Mouse (Mus musculus): Measurements from ENCODE around the gene C330007P06Rik. TPM values are rescaled to one million over a fixed set of nuclear protein-coding genes. Genes with fewer than 3 reads are reported as not detected.
A peak's percentile ranks its signal among the peaks of the same experiment; 100 is the strongest.
"Not testable (repeated sequence)": the region's sequence is repeated elsewhere in the genome, so short reads cannot be mapped to it uniquely, and the experiment has no call there.

C330007P06Rik gene
- total RNA-seq, 2 experiments from 2014 or later, result 30.3 to 34.9 TPM

DNA sequence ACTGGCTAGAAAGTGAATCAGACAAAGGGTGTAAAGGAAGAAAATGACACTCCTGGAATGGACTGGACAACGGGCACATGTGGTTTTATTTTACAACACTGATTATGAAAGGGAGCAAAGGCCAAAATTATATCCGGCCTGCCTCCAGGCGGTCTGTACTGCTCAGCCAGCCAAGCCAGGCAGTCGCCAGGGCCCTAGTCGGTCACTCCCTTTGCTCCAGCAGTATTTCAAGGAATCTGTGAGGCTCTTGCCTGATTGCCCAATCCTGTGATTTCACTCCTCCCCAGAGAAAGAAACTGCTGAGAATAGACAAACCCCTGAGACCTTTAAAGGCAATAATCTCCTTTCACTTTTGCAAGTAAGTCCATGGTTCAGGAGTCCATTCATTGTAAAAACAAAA is 69.7 kb downstream of the C330007P06Rik start:
- DNase-seq (ENCODE audit: low spot score in 2 of 2), result no peak

DNA sequence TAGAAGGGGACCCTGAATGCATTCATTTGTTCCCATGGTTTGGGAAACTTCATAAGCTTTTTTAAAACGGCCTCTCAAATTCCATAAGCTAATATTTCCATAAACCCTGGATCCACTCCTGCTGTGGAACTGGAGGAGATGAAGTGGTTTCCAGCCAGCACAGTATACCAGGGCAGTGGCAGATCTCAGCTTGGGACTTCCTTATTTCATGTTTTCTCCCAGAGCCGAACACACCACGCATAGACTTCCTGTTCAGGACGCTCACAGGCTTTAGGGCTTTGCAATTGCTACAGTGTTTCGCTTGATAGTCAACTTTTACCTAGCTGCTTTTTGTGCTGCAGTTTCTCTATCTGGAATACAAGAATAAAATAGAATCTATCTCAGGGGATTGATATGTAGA is 70.7 kb downstream of the C330007P06Rik start:
- DNase-seq (ENCODE audit: low spot score in 2 of 2), result no peak

DNA sequence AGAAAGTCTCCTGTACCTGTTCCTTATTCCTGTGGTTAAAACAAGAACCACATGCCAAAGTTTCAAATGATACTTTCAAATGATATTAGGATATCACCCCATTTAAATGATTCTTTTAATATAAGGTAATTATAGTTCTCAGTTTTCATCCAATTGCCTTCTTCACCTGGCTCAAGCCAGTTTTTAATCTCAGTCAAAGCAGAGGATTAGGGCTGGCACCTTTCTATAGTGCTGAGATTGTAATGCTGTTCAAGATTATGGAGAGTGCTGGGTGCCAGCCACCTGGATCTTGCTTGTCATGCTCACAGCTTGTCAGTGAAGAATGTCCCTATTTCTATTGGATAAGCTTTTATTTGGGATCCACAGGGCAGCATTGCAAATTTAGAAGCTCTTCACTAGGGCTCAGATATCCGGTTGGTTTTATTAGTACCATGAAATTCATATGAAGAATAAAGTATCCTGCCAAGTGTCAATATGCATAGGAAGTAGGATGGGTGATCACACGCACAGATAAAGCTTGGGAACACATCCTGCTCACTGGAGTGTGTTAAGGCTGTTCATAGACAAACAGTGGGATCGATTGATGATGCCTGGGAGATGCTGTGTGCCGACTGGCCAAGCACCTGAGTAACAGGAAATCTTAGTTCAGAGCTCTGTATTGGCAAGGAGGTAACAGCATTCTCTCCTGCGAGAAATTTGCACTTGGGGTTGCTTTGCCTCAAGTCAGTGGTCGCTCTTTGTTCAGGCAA is 74.6 kb downstream of the C330007P06Rik start:
- DNase-seq (ENCODE audit: low spot score in 2 of 2), result no peak

DNA sequence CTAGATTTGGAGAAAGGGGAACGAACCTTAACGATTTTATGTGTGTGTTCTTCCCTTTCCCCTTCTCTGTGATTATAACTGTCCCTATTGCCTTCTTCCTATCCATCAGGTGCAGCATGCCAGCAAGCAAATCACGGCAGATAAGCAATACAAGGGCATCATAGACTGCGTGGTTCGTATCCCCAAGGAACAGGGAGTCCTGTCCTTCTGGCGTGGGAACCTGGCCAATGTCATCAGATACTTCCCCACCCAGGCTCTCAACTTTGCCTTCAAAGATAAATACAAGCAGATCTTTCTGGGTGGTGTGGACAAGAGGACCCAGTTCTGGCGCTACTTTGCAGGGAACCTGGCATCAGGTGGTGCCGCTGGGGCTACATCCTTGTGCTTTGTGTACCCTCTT is 77.2 kb downstream of the C330007P06Rik start:
- not testable (repeated sequence) for DNase-seq (ENCODE audit: low spot score in 2 of 2)

DNA sequence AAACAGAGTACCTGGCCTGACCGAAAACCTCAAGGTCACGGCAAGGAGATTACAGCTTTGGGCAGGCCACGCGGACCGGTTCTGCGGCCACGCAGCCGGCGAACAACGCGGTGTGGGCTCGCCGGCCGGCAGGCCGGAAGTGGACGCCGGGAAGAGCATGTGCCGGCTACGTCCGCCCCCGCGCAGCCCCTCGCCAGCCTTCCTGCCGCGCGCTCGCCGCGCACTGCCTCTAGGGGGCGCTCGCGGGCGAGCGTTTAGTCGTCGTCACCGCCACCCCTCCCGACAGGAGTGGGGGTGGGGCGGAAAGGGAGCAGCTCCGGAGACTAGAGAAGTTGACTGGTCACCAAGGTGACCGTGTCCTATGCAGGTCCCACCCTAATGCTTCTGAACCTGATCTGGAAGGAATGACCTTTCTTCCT is 77.7 kb downstream of the C330007P06Rik start:
- peak; percentile 72 to 82 for DNase-seq (ENCODE audit: low spot score in 2 of 2)

DNA sequence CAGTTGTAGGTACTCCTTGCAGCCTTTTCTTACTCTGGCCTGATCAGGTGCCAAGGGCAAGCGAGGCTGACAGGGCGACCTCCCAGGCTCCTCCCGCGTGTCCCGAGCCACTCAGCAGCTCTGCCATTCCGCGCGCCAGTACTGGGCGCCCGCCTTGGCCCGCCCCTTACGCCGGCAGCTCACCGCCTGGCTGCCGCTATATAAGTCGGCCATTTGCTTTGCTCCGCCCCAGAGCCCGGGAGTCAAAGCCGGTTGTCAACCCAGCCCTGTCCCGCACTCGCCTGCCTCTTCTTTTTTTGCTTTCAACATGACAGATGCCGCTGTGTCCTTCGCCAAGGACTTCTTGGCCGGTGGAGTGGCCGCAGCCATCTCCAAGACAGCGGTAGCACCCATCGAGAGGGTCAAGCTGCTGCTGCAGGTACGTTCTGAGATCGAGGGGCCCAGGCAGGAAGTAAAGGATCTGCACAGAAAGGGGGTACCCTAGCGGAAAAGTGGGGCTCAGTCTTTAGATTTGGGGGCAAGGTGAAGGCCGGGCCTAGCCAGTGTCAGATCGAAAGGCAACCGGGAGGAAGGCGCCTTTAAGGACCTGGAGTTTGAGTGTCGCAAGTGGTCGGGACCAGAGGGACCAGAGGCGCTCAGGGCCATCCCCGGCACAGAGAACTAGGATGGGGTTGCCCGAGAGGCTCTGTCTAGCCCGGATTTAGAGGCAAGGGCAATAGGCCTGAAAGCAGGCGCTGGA is 78.3 kb downstream of the C330007P06Rik start, which contains the start of gene Slc25a5:
Slc25a5 (plus strand) TSS at position 228 of the 739 bp plus-strand sequence.
- peak; percentile 71 to 84 for DNase-seq (ENCODE audit: low spot score in 2 of 2)

DNA sequence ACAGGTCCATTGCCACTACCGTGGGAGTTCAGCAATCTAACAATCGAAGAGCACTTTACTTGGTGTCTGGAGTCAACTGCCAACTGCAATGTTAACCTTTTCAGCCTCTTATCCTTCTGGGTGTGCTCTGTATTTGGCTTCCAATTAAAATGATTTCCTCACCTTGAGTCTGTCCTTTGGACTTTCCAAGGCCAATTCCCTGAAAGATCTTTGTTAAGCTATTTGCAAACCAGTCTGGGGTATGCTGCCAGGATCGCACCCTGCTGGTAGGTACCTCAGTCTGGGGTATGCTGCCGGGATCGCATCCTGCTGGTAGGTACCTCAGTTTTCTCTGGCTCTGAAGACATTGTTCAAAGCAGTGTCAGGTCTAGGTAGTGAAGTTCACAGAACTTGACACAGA is 79.3 kb downstream of the C330007P06Rik start:
- DNase-seq (ENCODE audit: low spot score in 2 of 2), result no peak

DNA sequence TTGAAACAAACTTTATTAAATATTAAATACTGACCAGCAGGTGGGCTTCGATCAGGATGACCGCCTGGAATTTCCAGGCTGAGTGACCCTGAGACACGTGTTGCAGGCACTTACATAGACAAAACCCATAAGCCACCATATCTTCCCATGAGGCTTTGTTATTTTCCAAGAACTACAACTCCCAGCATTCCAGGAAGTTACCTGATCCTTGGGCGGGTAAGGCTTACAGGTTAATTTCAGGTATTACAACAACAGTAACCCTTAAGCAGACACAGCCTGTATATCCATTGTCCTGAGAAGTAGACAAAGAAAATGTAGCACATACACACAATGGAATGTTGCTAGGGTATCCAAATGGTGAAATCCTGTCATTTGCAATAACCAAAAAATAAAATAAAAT is 84.6 kb downstream of the C330007P06Rik start:
- no peak for DNase-seq (ENCODE audit: low spot score in 2 of 2)

DNA sequence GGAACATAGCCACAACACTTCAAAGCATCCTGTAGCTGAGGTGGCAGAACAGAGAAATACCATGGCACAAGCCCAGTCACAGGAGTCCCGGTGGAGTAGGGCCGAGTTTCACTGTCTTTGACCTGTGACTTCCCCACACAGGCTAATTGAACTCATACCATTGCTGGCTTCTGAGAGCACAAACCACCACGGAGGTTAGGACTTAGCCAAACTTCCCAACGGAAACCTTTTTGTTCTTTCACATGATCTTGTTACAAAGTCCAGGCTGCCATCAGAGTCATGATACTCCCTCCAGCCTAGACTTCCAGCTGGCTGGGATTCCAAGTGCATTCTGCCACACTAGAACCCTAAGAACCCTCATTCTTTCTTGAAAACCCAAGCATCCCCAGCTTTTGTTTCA is 96.2 kb downstream of the C330007P06Rik start:
- no peak for DNase-seq (ENCODE audit: low spot score in 2 of 2)

DNA sequence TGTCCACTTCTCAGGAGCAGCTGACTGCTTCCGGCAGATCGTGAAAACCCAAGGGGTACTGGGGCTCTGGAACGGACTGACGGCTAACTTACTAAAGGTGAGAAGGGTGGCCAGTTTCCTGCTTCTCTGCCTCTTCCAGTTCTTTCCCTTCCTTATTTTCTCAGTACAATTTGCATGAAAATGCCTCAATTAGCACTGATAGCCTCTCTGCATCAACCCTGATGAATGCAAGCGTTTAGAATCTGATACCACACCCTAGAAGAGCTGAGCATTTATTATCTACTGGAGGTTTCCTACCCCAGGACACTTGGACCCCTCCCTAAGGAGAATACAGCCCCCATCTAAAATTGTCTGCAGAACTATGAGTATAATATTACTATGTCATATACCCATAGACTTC is 98.4 kb downstream of the C330007P06Rik start:
- no peak for DNase-seq (ENCODE audit: low spot score in 2 of 2)

Other genes starting within 250 kb of the C330007P06Rik start
- 1 to 10 TPM; 8.8 to 9.4 TPM for gene Akap17b, start 228.7 kb downstream of the C330007P06Rik start, total RNA-seq (2021)
- under 1 TPM in 1 of 2 experiments, not detected in 1; 0.30 TPM for gene Slc25a43, start 130.5 kb downstream of the C330007P06Rik start, total RNA-seq (2021)
- gene Slc25a5, start 78.5 kb downstream of the C330007P06Rik start, total RNA-seq (2021), result 100 to 1,000 TPM; 369 to 393 TPM
- 10 to 100 TPM; 56.5 to 59.6 TPM for gene Ube2a, start 211 bp downstream of the C330007P06Rik start, total RNA-seq (2021)
- 10 to 100 TPM; 27.7 to 29.5 TPM for gene Nkrf, start 28.8 kb upstream of the C330007P06Rik start, total RNA-seq (2021)
- gene Sept6, start 117.7 kb upstream of the C330007P06Rik start, total RNA-seq (2021), result 10 to 100 TPM; 48.8 to 49.9 TPM
- not detected for gene Sowahd, start 174.7 kb upstream of the C330007P06Rik start, total RNA-seq (2021)
- gene Rpl39, start 211.3 kb upstream of the C330007P06Rik start, total RNA-seq (2021), result 100 to 1,000 TPM; 319 to 320 TPM
- gene Upf3b, start 236.2 kb upstream of the C330007P06Rik start, total RNA-seq (2021), result 10 to 100 TPM; 19.1 to 19.3 TPM